Mouse (Mus musculus) forebrain, embryonic 16.5 days (tissue): Measurements from ENCODE around the gene Tekt1. TPM values are rescaled to one million over a fixed set of nuclear protein-coding genes. Genes with fewer than 3 reads are reported as not detected.

ENCODE experiments used
- ATAC-seq: fragments of 200-750 bp; cut with Nextera tagmentation; 2 replicates; pipeline ENCODE4 v1.8.0; 2017; ENCODE audit warnings: mild to moderate bottlenecking, moderate library complexity
- H3K27ac ChIP-seq: fragments of 300-500 bp; sonication (generic); 2 replicates; pipeline ENCODE4 v1.5.1; 2014; ENCODE audit warnings: low read length, control low read depth
- H3K27me3 ChIP-seq: fragments of 300-500 bp; sonication (generic); replicated peaks from 2 replicates; pipeline ENCODE4 v1.6.1; 2014; ENCODE audit warnings: low read length; ENCODE audit not compliant: control insufficient read depth, insufficient read depth
- H3K36me3 ChIP-seq: fragments of 300-500 bp; sonication (generic); 2 replicates; pipeline ENCODE4 v1.6.1; 2014; ENCODE audit not compliant: control insufficient read depth, insufficient read depth
- H3K4me1 ChIP-seq: fragments of 300-500 bp; sonication (generic); replicated peaks from 2 replicates; pipeline ENCODE4 v1.6.1; 2014; ENCODE audit warnings: low read length; ENCODE audit not compliant: control insufficient read depth, insufficient read depth
- H3K4me2 ChIP-seq: fragments of 300-500 bp; sonication (generic); 2 replicates; pipeline ENCODE4 v1.6.1; 2014; ENCODE audit warnings: mild to moderate bottlenecking, low read length, control low read depth
- H3K4me3 ChIP-seq: fragments of 300-500 bp; sonication (generic); replicated peaks from 2 replicates; pipeline ENCODE4 v1.5.1; 2014; ENCODE audit warnings: mild to moderate bottlenecking, low read length, control low read depth
- H3K9ac ChIP-seq: fragments of 300-500 bp; sonication (generic); replicated peaks from 2 replicates; pipeline ENCODE4 v1.6.1; 2014; ENCODE audit warnings: low read depth, low read length, control low read depth
- H3K9me3 ChIP-seq: fragments of 300-500 bp; sonication (generic); 2 replicates; pipeline ENCODE4 v1.6.1; 2016; ENCODE audit warnings: low read length; ENCODE audit not compliant: control insufficient read depth
- WGBS: fragments of 180-500 bp; shearing (Covaris S2); extraction: QIAGEN DNeasy Blood & Tissue Kit; methylation state at CpG from one replicate; pipeline ENCODE4 v1.1.7; 2014; 5-methylcytosine and 5-hydroxymethylcytosine counted together
- polyA plus RNA-seq: library from polyadenylated mRNA; unstranded; fragments of >200 nt; fragmentation: Nextera tagmentation; extraction: Ambion mirVana; gene quantifications from 2 replicates; pipeline ENCODE4 v1.2.1, GENCODE M21; 2015

Gene Tekt1
- polyA plus RNA-seq, 1 experiment from 2014 or later: 9.1 TPM

- Histone ChIP-seq H3K4me2 (no peak overlapping the region), H3K4me1 (peaks cover 8% of the 10 kb centered on the region), H3K4me3 (no peak overlapping the region), H3K27ac (no peak overlapping the region), H3K36me3 (no peaks in the 10 kb centered on the region), H3K9ac (no peak overlapping the region), H3K9me3 (no peaks in the 10 kb centered on the region), H3K27me3 (no peaks in the 10 kb centered on the region)
- WGBS: 62% methylated on average over 8 of the region's 8 CpGs
- ATAC-seq: no peak
These were observed 43.9 kb upstream of the Tekt1 start for GRCm38 (mm10) chr11:72406079-72406675.

GRCm38 (mm10) chr11:72405532-72405931, 43.3 kb upstream of the Tekt1 start:
- H3K9ac ChIP-seq: no peak overlapping the region
- no peak for ATAC-seq
- no peak overlapping the region for H3K27ac ChIP-seq
- no peaks in the 10 kb centered on the region for H3K9me3 ChIP-seq
- WGBS: 64% methylated on average over 4 of the region's 4 CpGs
- H3K36me3 ChIP-seq: no peaks in the 10 kb centered on the region
- no peak overlapping the region for H3K4me2 ChIP-seq
- H3K4me3 ChIP-seq: no peak overlapping the region
- H3K4me1 ChIP-seq: peaks cover 1% of the 10 kb centered on the region
- H3K27me3 ChIP-seq: no peaks in the 10 kb centered on the region

DNA sequence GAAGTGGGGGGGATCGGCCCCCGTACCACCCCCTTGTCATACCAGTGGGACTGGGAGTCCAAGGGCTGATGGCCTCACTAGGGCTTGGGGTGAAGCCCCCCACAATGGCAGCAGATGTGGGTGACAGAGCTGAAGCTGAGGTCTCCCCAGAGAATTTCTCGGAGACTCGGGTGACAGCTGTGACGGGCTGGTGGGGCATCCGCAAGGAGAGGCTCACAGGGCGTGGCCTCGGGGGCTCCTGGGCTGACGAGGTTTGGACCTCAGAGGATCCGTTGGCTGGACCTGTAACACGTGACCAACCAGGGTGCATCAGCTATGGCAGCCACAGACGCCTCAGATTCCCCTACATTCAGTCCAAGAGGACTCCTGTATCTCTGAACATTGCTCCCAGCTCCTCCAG, 40.7 kb upstream of the Tekt1 start:
- no peaks in the 10 kb centered on the region for H3K36me3 ChIP-seq
- WGBS: 85% methylated on average over 12 of the region's 12 CpGs
- H3K27me3 ChIP-seq: no peaks in the 10 kb centered on the region
- no peaks in the 10 kb centered on the region for H3K9me3 ChIP-seq
- H3K4me1 ChIP-seq: no peaks in the 10 kb centered on the region
- no peak overlapping the region for H3K9ac ChIP-seq
- ATAC-seq: no peak
- H3K4me2 ChIP-seq: no peak overlapping the region
- H3K27ac ChIP-seq: no peak overlapping the region
- H3K4me3 ChIP-seq: no peak overlapping the region

DNA sequence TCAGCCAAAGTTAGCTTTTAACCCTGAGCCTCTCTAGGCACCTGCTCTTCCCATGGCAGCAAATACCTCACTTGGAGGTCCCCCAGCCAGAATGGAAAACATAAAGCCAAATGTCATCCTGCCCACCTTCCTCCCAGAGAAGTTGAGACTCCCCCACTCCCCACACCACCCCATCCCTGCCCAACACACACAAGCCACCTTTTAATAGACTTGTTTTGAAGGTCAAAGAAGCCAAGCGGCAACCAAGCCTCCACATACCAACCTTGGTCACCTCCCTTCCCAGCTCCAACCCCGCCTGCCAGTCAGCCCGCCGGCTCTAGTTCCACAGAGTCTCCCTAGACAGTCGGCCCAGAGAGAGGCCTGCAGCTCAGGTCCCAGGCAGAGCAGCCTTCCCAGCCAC, 39.8 kb upstream of the Tekt1 start:
- Histone ChIP-seq H3K9ac (no peak overlapping the region), H3K9me3 (no peaks in the 10 kb centered on the region), H3K4me3 (no peak overlapping the region), H3K27ac (no peak overlapping the region), H3K4me2 (no peak overlapping the region), H3K36me3 (no peaks in the 10 kb centered on the region), H3K27me3 (no peaks in the 10 kb centered on the region), H3K4me1 (0 out of 2 replicates have a peak, but pooled peaks cover 2% of the 10 kb centered on the region)
- ATAC-seq: no peak
- whole genome bisulfite sequencing: 83% methylated on average over 5 of the region's 5 CpGs

DNA sequence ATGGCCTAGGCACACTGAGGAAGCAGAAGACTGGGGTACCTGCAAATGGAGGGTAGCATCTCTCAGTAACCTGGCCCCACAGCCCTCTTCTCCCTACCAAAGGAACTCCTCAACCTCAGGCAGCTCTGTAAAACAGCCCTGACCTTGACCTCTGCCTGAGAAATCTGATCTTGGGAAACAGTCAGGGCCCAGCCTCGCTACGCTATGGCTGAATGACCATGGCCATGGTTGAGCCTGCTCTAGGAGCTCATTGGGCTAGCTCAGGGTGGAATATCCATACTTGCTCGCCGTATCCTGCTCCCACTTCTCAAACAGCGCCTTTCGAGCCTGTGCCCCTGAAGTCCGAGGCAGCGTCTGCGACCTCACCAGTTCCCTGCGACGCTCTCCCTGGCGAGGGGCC, 38.8 kb upstream of the Tekt1 start:
- 0 out of 2 replicates have a peak, but pooled peaks cover 2% of the 10 kb centered on the region for H3K4me1 ChIP-seq
- no peak overlapping the region for H3K4me3 ChIP-seq
- no peak overlapping the region for H3K4me2 ChIP-seq
- H3K27me3 ChIP-seq: no peaks in the 10 kb centered on the region
- no peak overlapping the region for H3K27ac ChIP-seq
- no peak for ATAC-seq
- 92% methylated on average over 12 of the region's 12 CpGs for WGBS
- H3K9me3 ChIP-seq: no peaks in the 10 kb centered on the region
- no peaks in the 10 kb centered on the region for H3K36me3 ChIP-seq
- no peak overlapping the region for H3K9ac ChIP-seq

- H3K36me3 ChIP-seq: no peaks in the 10 kb centered on the region
- H3K4me1 ChIP-seq: peaks cover 5% of the 10 kb centered on the region; the same call in 1 of the 2 replicates
- H3K4me3 ChIP-seq: no peak overlapping the region
- ATAC-seq: no peak
- H3K9me3 ChIP-seq: no peaks in the 10 kb centered on the region
- no peaks in the 10 kb centered on the region for H3K27me3 ChIP-seq
- H3K27ac ChIP-seq: no peak overlapping the region
- WGBS: 83% methylated on average over 8 of the region's 8 CpGs
- no peak overlapping the region for H3K9ac ChIP-seq
- no peak overlapping the region for H3K4me2 ChIP-seq
These were observed 35.7 kb upstream of the Tekt1 start for GRCm38 (mm10) chr11:72397811-72398525.

DNA sequence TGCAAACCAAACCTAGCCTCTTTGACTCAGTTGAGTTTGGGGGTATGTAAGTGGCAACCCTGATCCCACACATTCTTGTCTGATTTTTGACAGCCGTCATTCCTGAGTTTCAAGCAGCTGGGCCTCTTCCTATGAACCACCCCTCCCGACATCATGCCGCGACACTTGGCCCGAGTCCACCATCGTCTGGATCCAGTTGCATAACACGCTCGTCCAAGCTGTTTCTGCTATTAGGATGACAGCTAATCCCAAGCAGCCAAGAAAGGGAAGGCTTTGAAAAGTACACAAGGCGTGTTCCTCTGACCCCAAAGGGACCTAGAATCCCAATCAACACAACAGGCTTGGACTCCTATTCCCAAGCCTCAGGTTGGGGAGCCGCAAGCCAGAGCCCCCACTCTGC, 34.8 kb upstream of the Tekt1 start:
- Histone ChIP-seq H3K4me2 (no peak overlapping the region), H3K4me3 (no peak overlapping the region), H3K9ac (no peak overlapping the region), H3K27ac (no peak overlapping the region), H3K4me1 (peaks cover 5% of the 10 kb centered on the region; the same call in 1 of the 2 replicates), H3K27me3 (no peaks in the 10 kb centered on the region), H3K9me3 (no peaks in the 10 kb centered on the region), H3K36me3 (no peaks in the 10 kb centered on the region)
- 64% methylated on average over 10 of the region's 10 CpGs for WGBS
- ATAC-seq: no peak

- Histone ChIP-seq H3K9ac (no peak overlapping the region), H3K4me1 (peaks cover 5% of the 10 kb centered on the region; the same call in 1 of the 2 replicates), H3K4me3 (no peak overlapping the region), H3K4me2 (no peak overlapping the region), H3K9me3 (no peaks in the 10 kb centered on the region), H3K27ac (no peak overlapping the region), H3K27me3 (no peaks in the 10 kb centered on the region), H3K36me3 (no peaks in the 10 kb centered on the region)
- no peak for ATAC-seq
- WGBS: 91% methylated on average over 7 of the region's 7 CpGs
These were observed 34.4 kb upstream of the Tekt1 start for GRCm38 (mm10) chr11:72396621-72397020.

DNA sequence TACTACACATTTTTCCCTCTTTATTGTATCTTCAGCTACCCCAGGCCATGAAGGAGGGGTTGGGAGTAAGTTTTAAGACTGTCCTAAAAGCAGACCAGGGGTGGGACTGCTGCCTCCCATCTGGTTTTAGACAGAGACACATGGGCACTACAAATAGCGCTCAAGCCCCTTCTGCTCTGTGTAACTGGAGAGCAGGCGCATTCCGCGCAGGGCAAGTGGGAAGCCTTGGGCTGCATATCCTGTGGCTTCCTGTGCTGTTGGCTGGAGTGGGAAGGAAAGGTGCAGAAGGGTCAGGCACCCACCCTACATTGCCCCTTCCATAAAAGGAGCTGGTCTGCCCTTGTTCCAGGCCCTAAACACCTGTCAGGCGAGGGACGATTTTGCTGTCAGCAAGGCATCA, 33.4 kb upstream of the Tekt1 start:
- Histone ChIP-seq H3K27me3 (no peaks in the 10 kb centered on the region), H3K27ac (no peak overlapping the region), H3K4me3 (no peak overlapping the region), H3K9me3 (no peaks in the 10 kb centered on the region), H3K4me2 (no peak overlapping the region), H3K9ac (no peak overlapping the region), H3K36me3 (no peaks in the 10 kb centered on the region), H3K4me1 (peaks cover 5% of the 10 kb centered on the region; the same call in 1 of the 2 replicates)
- WGBS: 88% methylated on average over 6 of the region's 6 CpGs
- ATAC-seq: no peak
